Mouse (Mus musculus): Measurements from ENCODE around the gene Rnf141.

- no peak for TF ChIP-seq CTCF (IDR thresholded peaks at IDR 0.05; ENCODE audit: control insufficient read depth, insufficient read depth, low read length)
- no peak for TF ChIP-seq POLR2A (IDR thresholded peaks at IDR 0.05; ENCODE audit: borderline replicate concordance, control insufficient read depth, low read depth, low read length)
These were observed 11.3 kb upstream of the Rnf141 start for GRCm38 (mm10) chr7:110855604-110856003.
